Comparison of ENCODE assay signal across 9 mouse cellular contexts in genomic region chr15:102142914-102143912, GRCm38 (mm10). TPM values are rescaled to one million over a fixed set of nuclear protein-coding genes. Genes with fewer than 3 reads are reported as not detected.
DNase-seq lines count a peak whose midpoint lies in the region; ATAC-seq and TF ChIP-seq lines count a peak whose summit lies in the region.
"Had no signal": no experiment of that assay in that cellular context is flagged by ENCODE, and none has a peak within 500 bp of the region (broad histone marks: within the 10 kb centered on the region; RNA-seq: fewer than 3 reads in every experiment).

No protein-coding gene starts in this region.

- no peaks in the 10 kb centered on the region for H3K9me3 ChIP-seq in kidney, embryonic 16.5 days (ENCODE audit: low read length)
- H3K9me3 ChIP-seq in ES-E14 (ENCODE audit: control insufficient read depth, insufficient read depth, low read depth, low read length), result no peaks in the 10 kb centered on the region
- H3K9me3 ChIP-seq in lung, embryonic 16.5 days (ENCODE audit: control insufficient read depth, low read length), result no peaks in the 10 kb centered on the region
- no peaks in the 10 kb centered on the region for H3K9me3 ChIP-seq in forebrain, embryonic 11.5 days (ENCODE audit: control insufficient read depth, low read length)
- no peaks in the 10 kb centered on the region for H3K9me3 ChIP-seq in hindbrain, embryonic 16.5 days (ENCODE audit: control insufficient read depth, low read length)
- H3K9me3 ChIP-seq: forebrain, embryonic 12.5 days had no signal

- no peak for TF ChIP-seq CTCF in kidney, adult 2 months (conservative IDR thresholded peaks at IDR 0.05; ENCODE audit: insufficient read depth, insufficient read length, low read depth, low read length)
- TF ChIP-seq CTCF in embryonic fibroblast, embryonic 13.5 days (IDR thresholded peaks at IDR 0.05; ENCODE audit: borderline replicate concordance, insufficient read depth, low read length), result no peak

- H3K9ac ChIP-seq in kidney, embryonic 16.5 days (replicated peaks; ENCODE audit: low read length), result no peak overlapping the region
- H3K9ac ChIP-seq in ES-E14 (ENCODE audit: insufficient read depth, low read depth, low read length, poor library complexity, severe bottlenecking), result no peak overlapping the region
- H3K9ac ChIP-seq in lung, embryonic 16.5 days (ENCODE audit: low read length), result no peak overlapping the region
- H3K9ac ChIP-seq in forebrain, embryonic 11.5 days (ENCODE audit: low read length), result no peak overlapping the region
- H3K9ac ChIP-seq in hindbrain, embryonic 16.5 days (ENCODE audit: low read depth, low read length), result no peak overlapping the region
- H3K9ac ChIP-seq: forebrain, embryonic 12.5 days had no signal

- no peak overlapping the region for H3K4me3 ChIP-seq in kidney, embryonic 16.5 days (ENCODE audit: low read length)
- no peak overlapping the region for H3K4me3 ChIP-seq in kidney, adult 2 months (ENCODE audit: insufficient read depth, low read depth, low read length)
- H3K4me3 ChIP-seq in ES-E14 (ENCODE audit: insufficient read depth in 1 of 2, low read depth in 1 of 2, low read length in 2 of 2, poor library complexity in 1 of 2, severe bottlenecking in 1 of 2), result no peak overlapping the region
- no peak overlapping the region for H3K4me3 ChIP-seq in embryonic fibroblast, embryonic 13.5 days (ENCODE audit: insufficient read depth, low read length)
- no peak overlapping the region for H3K4me3 ChIP-seq in lung, embryonic 16.5 days (ENCODE audit: low read length)
- H3K4me3 ChIP-seq in forebrain, embryonic 11.5 days (ENCODE audit: low read depth, low read length), result no peak overlapping the region
- no peak overlapping the region for H3K4me3 ChIP-seq in hindbrain, embryonic 16.5 days (ENCODE audit: low read length)
- H3K4me3 ChIP-seq: forebrain, embryonic 12.5 days had no signal

- no peaks in the 10 kb centered on the region for H3K36me3 ChIP-seq in kidney, embryonic 16.5 days (ENCODE audit: insufficient read depth, low read length)
- no peaks in the 10 kb centered on the region for H3K36me3 ChIP-seq in kidney, adult 2 months (ENCODE audit: control insufficient read depth, insufficient read depth, low read length)
- no peaks in the 10 kb centered on the region for H3K36me3 ChIP-seq in ES-E14 (ENCODE audit: control insufficient read depth, insufficient read depth, low read length, poor library complexity, severe bottlenecking)
- H3K36me3 ChIP-seq in lung, embryonic 16.5 days (ENCODE audit: control insufficient read depth, insufficient read depth, low read length), result no peaks in the 10 kb centered on the region
- no peaks in the 10 kb centered on the region for H3K36me3 ChIP-seq in forebrain, embryonic 11.5 days (ENCODE audit: control insufficient read depth, insufficient read depth, low read length)
- no peaks in the 10 kb centered on the region for H3K36me3 ChIP-seq in hindbrain, embryonic 16.5 days (ENCODE audit: control insufficient read depth, insufficient read depth, low read length)
- H3K36me3 ChIP-seq: forebrain, embryonic 12.5 days had no signal

- peak overlapping the region; percentile 16 for H3K27ac ChIP-seq in kidney, embryonic 16.5 days (ENCODE audit: low read length)
- no peak overlapping the region for H3K27ac ChIP-seq in kidney, adult 2 months (ENCODE audit: insufficient read depth, low read depth, low read length)
- no peak overlapping the region for H3K27ac ChIP-seq in ES-E14 (ENCODE audit: insufficient read depth, low read depth, low read length, poor library complexity, severe bottlenecking)
- peak overlapping the region; percentile 60 for H3K27ac ChIP-seq in embryonic fibroblast, embryonic 13.5 days (ENCODE audit: insufficient read depth, low read length)
- H3K27ac ChIP-seq in lung, embryonic 16.5 days (ENCODE audit: low read length), result peak overlapping the region; percentile 64
- H3K27ac ChIP-seq in forebrain, embryonic 11.5 days (ENCODE audit: low read depth, low read length), result no peak overlapping the region
- H3K27ac ChIP-seq in hindbrain, embryonic 16.5 days (ENCODE audit: low read depth, low read length), result no peak overlapping the region
- H3K27ac ChIP-seq: forebrain, embryonic 12.5 days had no signal

- peaks cover 24% of the 10 kb centered on the region for H3K27me3 ChIP-seq in kidney, embryonic 16.5 days (ENCODE audit: insufficient read depth, low read length)
- no peaks in the 10 kb centered on the region for H3K27me3 ChIP-seq in kidney, adult 2 months (replicated peaks; ENCODE audit: control insufficient read depth, insufficient read depth, low read length)
- peaks cover 14% of the 10 kb centered on the region for H3K27me3 ChIP-seq in lung, embryonic 16.5 days (ENCODE audit: control insufficient read depth, insufficient read depth, low read depth, low read length)
- peaks cover 23% of the 10 kb centered on the region for H3K27me3 ChIP-seq in forebrain, embryonic 11.5 days (ENCODE audit: control insufficient read depth, insufficient read depth, low read length)
- peaks cover 26% of the 10 kb centered on the region for H3K27me3 ChIP-seq in hindbrain, embryonic 16.5 days (replicated peaks; ENCODE audit: control insufficient read depth, insufficient read depth, low read length)

- in situ Hi-C loops in ES-E14 (cut with MboI; ENCODE audit: low sequenced_read_pairs in 2 of 2, unreplicated experiment in 2 of 2), result no loop called here

- H3K4me2 ChIP-seq in kidney, embryonic 16.5 days (replicated peaks; ENCODE audit: low read depth, low read length), result no peak overlapping the region
- H3K4me2 ChIP-seq in lung, embryonic 16.5 days (ENCODE audit: low read depth, low read length), result peak overlapping the region; percentile 17; the same call in 1 of the 2 replicates
- H3K4me2 ChIP-seq in forebrain, embryonic 11.5 days (ENCODE audit: low read depth, low read length, severe bottlenecking), result no peak overlapping the region
- H3K4me2 ChIP-seq in hindbrain, embryonic 16.5 days (ENCODE audit: low read length), result no peak overlapping the region
- H3K4me2 ChIP-seq: forebrain, embryonic 12.5 days had no signal

- ATAC-seq in kidney, embryonic 16.5 days (ENCODE audit: low FRiP score, low TSS enrichment), result no peak
- peak; percentile 93 for ATAC-seq in lung, embryonic 16.5 days (ENCODE audit: low read depth)
- no peak for ATAC-seq in forebrain, embryonic 11.5 days (replicated peaks; ENCODE audit: low FRiP score)
- ATAC-seq in hindbrain, embryonic 16.5 days, result no peak

- 49% methylated on average over 23 of the region's 23 CpGs for WGBS in kidney, embryonic 16.5 days
- 69% methylated on average over 23 of the region's 23 CpGs for WGBS in kidney, adult 2 months
- 30% methylated on average over 23 of the region's 23 CpGs for WGBS in lung, embryonic 16.5 days
- 53% methylated on average over 23 of the region's 23 CpGs for WGBS in forebrain, embryonic 11.5 days
- 55% methylated on average over 23 of the region's 23 CpGs for WGBS in hindbrain, embryonic 16.5 days

- peaks cover 23% of the 10 kb centered on the region for H3K4me1 ChIP-seq in kidney, embryonic 16.5 days (ENCODE audit: insufficient read depth, low read length)
- H3K4me1 ChIP-seq in kidney, adult 2 months (ENCODE audit: control insufficient read depth, insufficient read depth, low read length), result no peaks in the 10 kb centered on the region
- peaks cover 0 to 2% of the 10 kb centered on the region in 2 experiments; a peak in 1 of 4 replicates for H3K4me1 ChIP-seq in ES-E14 (ENCODE audit: control insufficient read depth in 2 of 2, insufficient read depth in 2 of 2, low read length in 2 of 2, poor library complexity in 1 of 2)
- H3K4me1 ChIP-seq in embryonic fibroblast, embryonic 13.5 days (ENCODE audit: control insufficient read depth, insufficient read depth, low read length), result peaks cover 23% of the 10 kb centered on the region
- peaks cover 28% of the 10 kb centered on the region for H3K4me1 ChIP-seq in lung, embryonic 16.5 days (replicated peaks; ENCODE audit: control insufficient read depth, insufficient read depth, low read length)
- no peaks in the 10 kb centered on the region; the same call in 1 of the 2 replicates for H3K4me1 ChIP-seq in forebrain, embryonic 11.5 days (replicated peaks; ENCODE audit: control insufficient read depth, insufficient read depth, low read length)
- no peaks in the 10 kb centered on the region; the same call in 1 of the 2 replicates for H3K4me1 ChIP-seq in hindbrain, embryonic 16.5 days (ENCODE audit: control insufficient read depth, insufficient read depth, low read depth, low read length)

- no peak for TF ChIP-seq POLR2A in kidney, adult 2 months (IDR thresholded peaks at IDR 0.05; ENCODE audit: low read depth, low read length)
- TF ChIP-seq POLR2A in embryonic fibroblast, embryonic 13.5 days (IDR thresholded peaks at IDR 0.05; ENCODE audit: low read depth, low read length), result peak; percentile 72

- DNase-seq in kidney, adult 2 months, result no peak
- DNase-seq in ES-E14 (ENCODE audit: low read depth, low spot score), result peak; percentile 33
- no peak for DNase-seq in spleen, postnatal 36 days (ENCODE audit: low spot score in 2 of 2)
- no peak for DNase-seq in forebrain, embryonic 11.5 days (ENCODE audit: low spot score)

RNA-seq across cellular contexts. Expression of gene Igfbp6, which starts 0.9 kb away (rescaled TPM):
- polyA plus RNA-seq in kidney, embryonic 16.5 days (2015; fragmentation: Nextera tagmentation; extraction: Ambion mirVana), result 33.0 and 33.9 TPM in 2 replicates
- polyA plus RNA-seq in kidney, adult 2 months (2012; rRNA removed), result 18.5 and 26.8 TPM in 2 replicates
- 4.2 and 7.5 TPM in 2 replicates for total RNA-seq in ES-E14 (2012; rRNA removed)
- 43.0 and 55.0 TPM in 2 replicates for polyA plus RNA-seq in embryonic fibroblast, embryonic 13.5 days (2011; ENCODE audit: insufficient read length, low read depth, missing spikeins)
- 25.8 and 34.5 TPM in 2 replicates for polyA plus RNA-seq in lung, embryonic 16.5 days (2015; fragmentation: Nextera tagmentation; extraction: Ambion mirVana)
- 0.33 TPM in 1 of 2 replicates, not detected in the other for polyA plus RNA-seq in forebrain, embryonic 11.5 days (2014; fragmentation: Nextera tagmentation; extraction: Ambion mirVana)
- polyA plus RNA-seq in hindbrain, embryonic 16.5 days (2015; fragmentation: Nextera tagmentation; extraction: Ambion mirVana), result 3.9 and 4.4 TPM in 2 replicates

RNA-seq across cellular contexts. Expression of gene Soat2, which starts 7.1 kb away (rescaled TPM):
- 0.40 and 0.41 TPM in 2 replicates for polyA plus RNA-seq in kidney, embryonic 16.5 days (2015; fragmentation: Nextera tagmentation; extraction: Ambion mirVana)
- 1.1 and 1.2 TPM in 2 replicates for polyA plus RNA-seq in kidney, adult 2 months (2012; rRNA removed)
- total RNA-seq in ES-E14 (2012; rRNA removed), result 5.3 and 9.5 TPM in 2 replicates
- polyA plus RNA-seq in embryonic fibroblast, embryonic 13.5 days (2011; ENCODE audit: insufficient read length, low read depth, missing spikeins), result 1.3 and 2.6 TPM in 2 replicates
- polyA plus RNA-seq in lung, embryonic 16.5 days (2015; fragmentation: Nextera tagmentation; extraction: Ambion mirVana), result 0.30 and 0.50 TPM in 2 replicates
- polyA plus RNA-seq in forebrain, embryonic 11.5 days (2014; fragmentation: Nextera tagmentation; extraction: Ambion mirVana), result not detected in 2 replicates
- not detected in 2 replicates for polyA plus RNA-seq in hindbrain, embryonic 16.5 days (2015; fragmentation: Nextera tagmentation; extraction: Ambion mirVana)

RNA-seq across cellular contexts. Expression of gene Spryd3, which starts 7.2 kb away (rescaled TPM):
- 19.0 and 22.4 TPM in 2 replicates for polyA plus RNA-seq in kidney, embryonic 16.5 days (2015; fragmentation: Nextera tagmentation; extraction: Ambion mirVana)
- 29.7 and 30.1 TPM in 2 replicates for polyA plus RNA-seq in kidney, adult 2 months (2012; rRNA removed)
- total RNA-seq in ES-E14 (2012; rRNA removed), result 22.7 and 34.8 TPM in 2 replicates
- polyA plus RNA-seq in embryonic fibroblast, embryonic 13.5 days (2011; ENCODE audit: insufficient read length, low read depth, missing spikeins), result 35.5 and 36.0 TPM in 2 replicates
- 21.2 and 22.7 TPM in 2 replicates for polyA plus RNA-seq in lung, embryonic 16.5 days (2015; fragmentation: Nextera tagmentation; extraction: Ambion mirVana)
- 12.0 and 12.1 TPM in 2 replicates for polyA plus RNA-seq in forebrain, embryonic 11.5 days (2014; fragmentation: Nextera tagmentation; extraction: Ambion mirVana)
- 105 and 108 TPM in 2 replicates for polyA plus RNA-seq in hindbrain, embryonic 16.5 days (2015; fragmentation: Nextera tagmentation; extraction: Ambion mirVana)

RNA-seq across cellular contexts. Expression of gene Tns2, which starts 43.0 kb away (rescaled TPM):
- 51.2 and 56.3 TPM in 2 replicates for polyA plus RNA-seq in kidney, embryonic 16.5 days (2015; fragmentation: Nextera tagmentation; extraction: Ambion mirVana)
- 124 and 143 TPM in 2 replicates for polyA plus RNA-seq in kidney, adult 2 months (2012; rRNA removed)
- 4.5 and 4.9 TPM in 2 replicates for total RNA-seq in ES-E14 (2012; rRNA removed)
- polyA plus RNA-seq in embryonic fibroblast, embryonic 13.5 days (2011; ENCODE audit: insufficient read length, low read depth, missing spikeins), result 61.8 and 71.1 TPM in 2 replicates
- 68.5 and 72.8 TPM in 2 replicates for polyA plus RNA-seq in lung, embryonic 16.5 days (2015; fragmentation: Nextera tagmentation; extraction: Ambion mirVana)
- 8.8 and 10.5 TPM in 2 replicates for polyA plus RNA-seq in forebrain, embryonic 11.5 days (2014; fragmentation: Nextera tagmentation; extraction: Ambion mirVana)
- polyA plus RNA-seq in hindbrain, embryonic 16.5 days (2015; fragmentation: Nextera tagmentation; extraction: Ambion mirVana), result 8.7 and 14.9 TPM in 2 replicates

RNA-seq across cellular contexts. Expression of gene Zfp740, which starts 59.8 kb away (rescaled TPM):
- polyA plus RNA-seq in kidney, embryonic 16.5 days (2015; fragmentation: Nextera tagmentation; extraction: Ambion mirVana), result 82.1 and 88.7 TPM in 2 replicates
- 29.1 and 30.3 TPM in 2 replicates for polyA plus RNA-seq in kidney, adult 2 months (2012; rRNA removed)
- 97.3 and 98.5 TPM in 2 replicates for total RNA-seq in ES-E14 (2012; rRNA removed)
- polyA plus RNA-seq in embryonic fibroblast, embryonic 13.5 days (2011; ENCODE audit: insufficient read length, low read depth, missing spikeins), result 40.9 and 49.5 TPM in 2 replicates
- polyA plus RNA-seq in lung, embryonic 16.5 days (2015; fragmentation: Nextera tagmentation; extraction: Ambion mirVana), result 64.0 and 67.0 TPM in 2 replicates
- polyA plus RNA-seq in forebrain, embryonic 11.5 days (2014; fragmentation: Nextera tagmentation; extraction: Ambion mirVana), result 79.8 and 80.7 TPM in 2 replicates
- polyA plus RNA-seq in hindbrain, embryonic 16.5 days (2015; fragmentation: Nextera tagmentation; extraction: Ambion mirVana), result 39.6 and 51.0 TPM in 2 replicates

Comparison
In these comparisons a context has a peak if more than half of its experiments do, and no peak if none do; other contexts are left out.
1. H3K27ac ChIP-seq: peak in kidney, embryonic 16.5 days (single experiment), embryonic fibroblast, embryonic 13.5 days (single experiment) and lung, embryonic 16.5 days (single experiment); none in kidney, adult 2 months (single experiment), ES-E14 (single experiment), forebrain, embryonic 11.5 days (single experiment) and hindbrain, embryonic 16.5 days (single experiment).